Mouse (Mus musculus) erythroblast, embryonic 14.5 days (primary cell): Measurements from ENCODE around the gene Uqcc2.

Experiments used
- GATA1 ChIP-seq: IDR thresholded peaks from 2 replicates; pipeline ENCODE4 v1.6.1; 2012; ENCODE audit warnings: low read length, inconsistent platforms, mixed read lengths
- TAL1 ChIP-seq: IDR thresholded peaks from 3 replicates; pipeline ENCODE4 v1.6.1; 2012; ENCODE audit warnings: low read length, inconsistent platforms, mixed read lengths

GRCm38 (mm10) chr17:27144152-27144551 lies 10.4 kb upstream of the Uqcc2 start:
- no peak for TF ChIP-seq GATA1
- no peak for TF ChIP-seq TAL1
